Mouse (Mus musculus) G1E-ER4 (cell line): ENCODE measurements around the gene Slc17a1. TPM values are rescaled to one million over a fixed set of nuclear protein-coding genes. Genes with fewer than 3 reads are reported as not detected.

ENCODE experiments used
- GATA1 ChIP-seq: IDR thresholded peaks from one replicate; pipeline ENCODE4 v1.8.0; 2012; ENCODE audit warnings: low read length, inconsistent platforms
- polyA plus RNA-seq: library from polyadenylated mRNA; stranded (reverse); fragments of >175 nt; gene quantifications from 2 replicates; pipeline ENCODE4 v1.2.3, GENCODE M21; 2012

Gene Slc17a1
- polyA plus RNA-seq, 1 experiment: not detected

- TF ChIP-seq GATA1: no peak
These were observed 50.1 kb downstream of the Slc17a1 start for GRCm38 (mm10) chr13:23917674-23918073.

- TF ChIP-seq GATA1: no peak
These were observed 58.2 kb downstream of the Slc17a1 start for GRCm38 (mm10) chr13:23925792-23926191.

DNA sequence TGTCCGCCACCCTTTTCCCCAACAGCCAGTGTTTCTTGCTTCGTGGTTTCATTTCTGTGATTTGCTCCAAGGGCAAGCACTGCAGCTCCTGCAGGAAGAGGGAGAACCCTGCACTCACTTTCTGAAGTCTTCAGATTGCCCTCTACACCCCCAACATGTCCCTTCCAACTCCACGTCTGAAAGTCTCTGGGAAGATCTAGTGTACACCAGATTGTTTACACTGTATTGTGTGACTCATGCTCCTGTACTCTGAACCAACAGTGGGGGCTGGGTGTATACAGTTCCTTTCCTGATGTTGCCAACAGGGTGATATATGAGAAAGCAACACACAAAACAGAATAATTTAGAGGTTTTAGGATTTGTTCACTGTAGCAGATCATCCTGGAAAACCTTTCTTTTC is 61.1 kb downstream of the Slc17a1 start:
- TF ChIP-seq GATA1: no peak

- no peak for TF ChIP-seq GATA1
These were observed 62.9 kb downstream of the Slc17a1 start for GRCm38 (mm10) chr13:23930461-23930860.

- TF ChIP-seq GATA1: no peak
These were observed 63.4 kb downstream of the Slc17a1 start for GRCm38 (mm10) chr13:23930904-23931303.

DNA sequence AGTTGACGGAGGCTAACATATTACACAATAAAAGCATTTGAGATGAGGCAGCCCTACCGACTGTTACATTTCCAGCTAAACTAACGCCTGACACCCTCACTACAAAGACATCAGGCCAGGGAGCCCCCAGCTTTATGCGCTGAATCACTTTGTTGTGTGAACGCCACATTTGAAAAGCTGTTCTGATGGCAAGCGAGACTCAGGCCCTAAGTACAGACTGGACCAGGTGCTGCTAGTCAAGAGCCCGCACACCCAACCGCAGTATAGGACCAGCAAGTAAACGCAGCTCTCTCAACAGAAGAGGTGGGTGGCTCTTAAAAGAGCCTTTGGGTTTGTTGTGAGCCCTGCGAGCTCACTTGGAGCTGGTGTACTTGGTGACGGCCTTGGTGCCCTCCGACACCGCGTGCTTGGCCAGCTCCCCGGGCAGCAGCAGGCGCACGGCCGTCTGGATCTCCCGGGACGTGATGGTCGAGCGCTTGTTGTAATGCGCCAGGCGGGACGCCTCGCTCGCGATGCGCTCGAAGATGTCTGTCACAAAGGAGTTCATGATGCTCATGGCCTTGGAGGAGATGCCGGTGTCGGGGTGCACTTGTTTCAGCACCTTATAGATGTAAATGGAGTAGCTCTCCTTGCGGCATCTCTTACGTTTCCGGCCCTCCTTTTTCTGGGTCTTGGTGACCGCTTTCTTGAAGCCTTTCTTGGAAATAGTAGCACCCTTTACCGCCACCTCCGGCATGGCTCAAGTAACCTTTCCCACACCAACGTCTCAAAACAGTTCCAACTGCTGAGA is 66.1 kb downstream of the Slc17a1 start, which contains the start of gene Hist1h2ba:
Gene Hist1h2ba, minus strand, starts transcription at position 736 of the 790 bp plus-strand sequence.
- TF ChIP-seq GATA1: no peak

DNA sequence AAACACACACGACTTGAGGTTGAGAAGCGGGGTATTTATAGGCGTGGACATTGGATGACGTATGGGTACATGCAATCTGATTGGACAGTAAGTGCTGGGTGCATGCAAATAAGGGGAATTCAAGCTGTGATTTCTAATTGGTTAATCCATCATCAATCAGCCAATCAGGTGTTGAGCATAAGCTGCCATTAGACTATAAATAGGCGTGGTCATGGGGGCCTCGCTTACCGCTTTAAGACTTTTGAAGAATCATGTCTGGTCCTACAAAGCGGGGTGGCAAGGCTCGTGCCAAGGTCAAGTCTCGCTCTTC is 66.6 kb downstream of the Slc17a1 start, which contains the start of gene Hist1h2aa:
Gene Hist1h2aa, plus strand, starts transcription at position 252 of the 310 bp plus-strand sequence.
- no peak for TF ChIP-seq GATA1

- TF ChIP-seq GATA1: no peak
These were observed 71.1 kb downstream of the Slc17a1 start for GRCm38 (mm10) chr13:23938699-23939098.

- no peak for TF ChIP-seq GATA1
These were observed 72.7 kb downstream of the Slc17a1 start for GRCm38 (mm10) chr13:23940291-23940690.

DNA sequence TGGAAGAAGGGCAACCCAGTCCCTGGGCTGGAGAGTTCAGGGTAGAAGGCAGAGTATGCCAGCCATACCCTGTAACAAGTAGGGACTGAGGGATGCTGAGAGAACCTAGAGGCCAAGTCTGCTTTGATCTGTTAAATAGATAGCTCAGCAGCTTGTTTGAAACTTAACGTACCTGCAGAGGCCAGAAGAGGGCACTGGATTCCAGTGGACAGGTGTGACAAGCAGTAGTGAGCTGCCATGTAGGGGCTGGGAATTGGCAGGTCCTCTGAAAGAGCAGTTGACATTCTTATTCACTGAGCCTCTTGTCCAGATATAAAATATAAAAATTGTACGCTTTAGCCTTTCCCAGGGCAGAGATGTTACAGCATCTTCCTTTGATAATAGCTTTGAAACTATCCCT is 75.3 kb downstream of the Slc17a1 start:
- no peak for TF ChIP-seq GATA1

Other genes starting within 250 kb of the Slc17a1 start
- 0.92 and 1.2 TPM in 2 replicates for gene Hist1h2be, start 246.6 kb upstream of the Slc17a1 start, polyA plus RNA-seq
- gene Hist1h1e, start 245.2 kb upstream of the Slc17a1 start, polyA plus RNA-seq: 5.9 and 7.2 TPM in 2 replicates
- 1.0 and 2.0 TPM in 2 replicates for gene Hist1h2ac, start 183.8 kb upstream of the Slc17a1 start, polyA plus RNA-seq
- gene Hist1h2bc, start 183.6 kb upstream of the Slc17a1 start, polyA plus RNA-seq: 16.7 and 25.9 TPM in 2 replicates
- gene Hist1h1t, start 171.9 kb upstream of the Slc17a1 start, polyA plus RNA-seq: not detected in 2 replicates
- gene Hist1h4c, start 169.3 kb upstream of the Slc17a1 start, polyA plus RNA-seq: 4.1 and 4.5 TPM in 2 replicates
- not detected in 2 replicates for gene Hfe, start 156.9 kb upstream of the Slc17a1 start, polyA plus RNA-seq
- 32.4 and 36.9 TPM in 2 replicates for gene Hist1h1c, start 128.9 kb upstream of the Slc17a1 start, polyA plus RNA-seq
- gene Hist1h3c, start 122.1 kb upstream of the Slc17a1 start, polyA plus RNA-seq: 12.2 and 13.4 TPM in 2 replicates
- 6.6 and 10.7 TPM in 2 replicates for gene Hist1h2bb, start 121.0 kb upstream of the Slc17a1 start, polyA plus RNA-seq
- 30.3 and 45.7 TPM in 2 replicates for gene Hist1h2ab, start 116.6 kb upstream of the Slc17a1 start, polyA plus RNA-seq
- gene Hist1h3b, start 115.5 kb upstream of the Slc17a1 start, polyA plus RNA-seq: 11.4 and 12.4 TPM in 2 replicates
- gene Hist1h4b, start 110.7 kb upstream of the Slc17a1 start, polyA plus RNA-seq: 9.0 and 10.6 TPM in 2 replicates
- gene Hist1h4a, start 106.5 kb upstream of the Slc17a1 start, polyA plus RNA-seq: 31.9 and 40.7 TPM in 2 replicates
- 3.9 and 6.7 TPM in 2 replicates for gene Hist1h3a, start 105.4 kb upstream of the Slc17a1 start, polyA plus RNA-seq
- 0.33 and 1.8 TPM in 2 replicates for gene Hist1h1a, start 104.1 kb upstream of the Slc17a1 start, polyA plus RNA-seq
- gene Trim38, start 97.8 kb upstream of the Slc17a1 start, polyA plus RNA-seq: not detected in 2 replicates
- gene Slc17a2, start 60.8 kb upstream of the Slc17a1 start, polyA plus RNA-seq: not detected in 2 replicates
- not detected in 2 replicates for gene Slc17a3, start 28.3 kb upstream of the Slc17a1 start, polyA plus RNA-seq
- gene Slc17a4, start 47.3 kb downstream of the Slc17a1 start, polyA plus RNA-seq: not detected in 2 replicates
- gene Hist1h2ba, start 66.4 kb downstream of the Slc17a1 start, polyA plus RNA-seq: not detected in 2 replicates
- gene Hist1h2aa, start 66.7 kb downstream of the Slc17a1 start, polyA plus RNA-seq: not detected in 2 replicates
- not detected in 2 replicates for gene Scgn, start 123.5 kb downstream of the Slc17a1 start, polyA plus RNA-seq